Mouse (Mus musculus) mesoderm, embryonic 11.5 days (tissue): ENCODE data around the gene H2-Eb1.
"Not testable (repeated sequence)": the region's sequence is repeated elsewhere in the genome, so short reads cannot be mapped to it uniquely, and the experiment has no call there.

Experiments
- DNase-seq: peaks from one replicate; pipeline ENCODE4 v3.0.0-alpha.2; 2012; ENCODE audit warnings: low read depth, low spot score

Gene H2-Eb1

GRCm38 (mm10) chr17:34288131-34288530 lies 17.5 kb upstream of the H2-Eb1 start:
- no peak for DNase-seq

GRCm38 (mm10) chr17:34291609-34292008 lies 14.1 kb upstream of the H2-Eb1 start:
- DNase-seq, result peak; percentile 90

DNA sequence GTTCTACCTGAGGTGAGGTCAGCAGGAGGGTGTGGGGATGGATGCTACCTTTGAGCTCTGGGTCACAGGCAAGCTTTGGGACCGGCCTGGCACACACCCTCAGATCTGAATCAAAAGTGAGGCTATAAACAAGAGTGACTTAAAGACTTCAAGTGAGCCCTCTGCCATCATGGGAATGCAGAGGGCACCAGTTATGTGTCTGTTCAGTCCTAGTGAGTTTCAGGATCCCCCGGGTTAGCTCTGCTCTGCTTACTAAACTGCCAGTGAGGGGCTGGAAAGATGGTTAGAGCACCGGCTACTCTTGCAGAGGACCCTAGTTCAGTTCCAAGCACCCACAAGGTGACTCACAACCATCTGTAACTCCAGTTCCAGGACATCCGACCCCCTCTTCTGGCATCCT lies 13.1 kb upstream of the H2-Eb1 start:
- DNase-seq, result no peak

DNA sequence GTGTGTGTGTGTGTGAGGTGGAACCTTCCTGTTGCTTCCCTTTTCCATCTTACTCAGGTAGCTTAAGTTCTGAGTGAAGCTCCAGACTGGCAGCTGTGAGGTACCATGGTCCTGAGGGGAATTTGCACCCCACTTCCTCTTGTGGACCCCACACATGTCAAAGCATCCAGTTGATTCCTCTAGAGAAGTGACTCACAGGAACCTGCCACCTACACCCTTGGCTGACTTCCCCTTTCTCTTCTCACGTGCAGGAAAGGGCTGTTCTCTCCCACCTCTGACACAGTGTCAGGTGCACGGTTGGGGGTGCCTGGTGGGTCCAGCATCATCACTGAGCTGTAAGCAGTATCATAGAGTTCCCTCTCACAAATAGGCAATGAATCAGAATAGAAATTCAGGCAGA lies 12.1 kb upstream of the H2-Eb1 start:
- no peak for DNase-seq

- DNase-seq, result no peak
These were observed 11.4 kb upstream of the H2-Eb1 start for GRCm38 (mm10) chr17:34294249-34294648.

DNA sequence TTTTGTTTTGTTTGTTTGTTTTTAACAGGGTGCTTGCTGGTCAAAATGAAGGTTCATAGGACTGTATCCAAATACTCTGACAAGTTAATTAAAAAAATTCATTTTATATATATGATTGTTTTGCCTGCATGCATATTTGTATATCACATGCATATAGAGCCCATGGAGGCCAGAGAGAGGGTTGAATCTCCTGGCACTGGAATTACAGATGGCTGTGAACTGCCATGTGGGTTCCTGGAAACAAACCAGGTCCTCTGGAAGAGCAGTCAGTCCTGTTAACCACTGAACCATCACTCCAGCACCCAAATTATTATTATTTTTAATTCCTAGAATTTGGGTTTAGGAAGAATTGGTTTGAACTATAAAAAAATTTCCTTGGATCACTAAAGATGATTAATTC lies 10.4 kb upstream of the H2-Eb1 start:
- no peak for DNase-seq

DNA sequence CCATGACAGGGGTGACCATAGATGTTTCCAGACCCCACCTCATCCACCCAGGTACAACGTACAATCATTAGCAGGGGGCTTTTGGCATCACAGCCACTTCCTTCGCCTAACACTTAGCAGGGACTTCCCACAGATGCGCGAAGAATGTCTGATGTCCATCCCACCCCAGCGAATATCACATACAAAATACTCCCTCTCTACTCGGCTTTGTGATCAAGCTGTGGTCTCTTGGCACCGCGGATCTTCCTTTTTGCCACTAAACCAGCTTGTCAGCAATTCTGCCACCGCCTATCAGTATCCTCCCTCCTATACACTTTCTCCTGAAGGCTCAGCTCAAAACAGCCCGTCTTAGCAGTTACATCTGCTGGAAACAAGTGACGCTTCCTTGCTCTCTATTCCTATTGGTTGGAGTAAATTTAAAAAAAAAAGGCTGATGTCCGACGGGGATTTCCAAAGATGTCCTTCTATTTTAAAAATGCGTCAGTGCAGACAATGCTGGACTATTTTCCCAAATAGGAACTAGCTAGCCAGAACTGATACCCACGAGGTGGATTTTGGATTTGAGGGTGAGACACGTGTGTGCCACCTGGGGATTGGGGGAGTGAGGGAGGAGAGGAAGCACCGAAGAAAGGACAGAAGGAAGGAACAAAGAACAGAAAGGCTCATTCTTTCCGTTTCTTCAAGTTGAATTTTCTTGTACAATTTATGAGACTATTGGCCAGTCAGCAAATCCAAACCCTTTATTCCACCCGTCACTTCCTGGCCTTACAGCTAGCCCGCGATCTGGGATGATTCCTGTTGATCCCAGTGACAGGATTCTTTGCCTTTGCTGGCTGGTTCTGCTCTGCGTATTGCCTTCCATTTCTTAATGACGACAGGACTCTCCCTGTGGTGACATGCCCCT lies 9.5 kb upstream of the H2-Eb1 start:
- peak; percentile 83 for DNase-seq

DNA sequence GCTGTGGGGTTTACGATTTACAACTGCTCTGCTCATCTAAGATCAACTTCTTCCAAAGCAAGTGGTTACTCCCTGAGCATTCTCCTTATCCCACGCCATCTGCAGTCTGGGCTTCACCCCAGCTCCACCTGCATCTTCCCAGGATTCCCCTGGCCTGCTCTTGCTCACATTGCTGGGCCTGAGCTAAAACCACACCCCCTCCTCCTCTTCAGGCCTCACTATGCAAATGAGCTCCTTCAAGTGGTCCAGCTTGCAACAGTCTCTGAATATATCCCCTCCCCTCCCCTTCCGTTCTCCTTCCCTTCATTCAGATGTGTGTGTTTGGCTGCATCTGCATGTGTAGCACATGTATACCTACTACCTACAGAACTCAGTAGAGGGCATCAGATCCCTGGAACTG lies 6.3 kb upstream of the H2-Eb1 start:
- DNase-seq, result no peak

DNA sequence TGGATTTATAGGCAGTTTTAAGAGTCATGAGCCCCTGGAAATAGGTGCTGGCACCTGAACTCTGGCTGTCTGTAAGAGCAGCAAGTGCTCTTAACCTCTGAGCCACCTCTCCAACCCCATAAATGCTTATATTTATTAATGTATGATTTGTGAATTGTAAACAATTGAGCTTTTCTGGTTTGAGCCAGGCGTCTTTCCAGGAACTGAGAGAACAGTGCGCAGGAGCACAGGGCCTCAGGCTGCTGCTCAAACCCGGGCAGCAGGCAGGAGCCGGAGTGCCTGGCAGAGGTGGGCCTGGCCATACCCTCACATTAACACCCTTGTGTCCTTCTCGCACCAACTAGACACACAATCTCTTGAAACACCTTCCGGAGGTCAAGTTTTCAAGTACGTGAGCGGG lies 5.6 kb upstream of the H2-Eb1 start:
- DNase-seq, result no peak

DNA sequence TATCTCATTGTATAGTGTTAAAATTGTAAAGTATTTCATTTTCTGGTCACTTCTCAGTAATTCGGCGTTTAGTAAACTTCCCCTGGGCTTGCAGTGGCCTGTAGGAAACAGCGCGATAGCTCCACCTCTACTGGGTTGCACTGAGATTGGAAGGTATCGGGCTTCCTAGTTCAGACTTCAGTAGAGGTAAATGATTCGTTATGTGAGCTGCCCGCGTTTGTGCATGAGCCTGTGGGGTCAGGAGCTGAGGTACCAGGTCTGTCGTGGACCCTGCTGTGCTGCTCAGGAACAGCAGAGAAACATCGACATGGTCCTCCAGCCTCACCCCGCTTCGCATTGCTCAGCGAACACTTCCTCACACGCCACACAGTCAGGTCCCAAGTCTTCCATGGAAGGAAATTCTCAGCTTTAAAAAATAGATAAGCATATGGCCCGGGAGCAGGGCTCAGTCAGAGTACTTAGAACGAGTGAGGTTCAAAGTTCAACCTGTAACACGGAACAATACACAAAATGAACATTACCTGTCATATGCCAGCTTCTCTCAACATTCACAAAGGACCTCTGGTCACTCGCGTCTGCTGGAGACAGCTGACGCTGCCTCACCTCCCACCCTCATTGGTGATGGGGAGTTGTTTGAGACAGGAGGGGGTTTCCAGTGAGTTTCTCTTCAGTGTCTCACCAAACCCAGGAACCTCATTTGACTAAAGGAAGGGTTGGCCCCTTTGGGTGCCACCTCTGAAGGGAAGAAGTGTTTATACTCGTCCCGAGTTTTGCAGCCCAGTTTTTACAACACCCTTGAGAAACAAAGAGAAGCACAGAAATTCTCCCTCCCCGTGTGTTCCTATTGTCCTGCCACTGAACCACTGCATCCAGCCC lies 4.7 kb upstream of the H2-Eb1 start:
- no peak for DNase-seq

DNA sequence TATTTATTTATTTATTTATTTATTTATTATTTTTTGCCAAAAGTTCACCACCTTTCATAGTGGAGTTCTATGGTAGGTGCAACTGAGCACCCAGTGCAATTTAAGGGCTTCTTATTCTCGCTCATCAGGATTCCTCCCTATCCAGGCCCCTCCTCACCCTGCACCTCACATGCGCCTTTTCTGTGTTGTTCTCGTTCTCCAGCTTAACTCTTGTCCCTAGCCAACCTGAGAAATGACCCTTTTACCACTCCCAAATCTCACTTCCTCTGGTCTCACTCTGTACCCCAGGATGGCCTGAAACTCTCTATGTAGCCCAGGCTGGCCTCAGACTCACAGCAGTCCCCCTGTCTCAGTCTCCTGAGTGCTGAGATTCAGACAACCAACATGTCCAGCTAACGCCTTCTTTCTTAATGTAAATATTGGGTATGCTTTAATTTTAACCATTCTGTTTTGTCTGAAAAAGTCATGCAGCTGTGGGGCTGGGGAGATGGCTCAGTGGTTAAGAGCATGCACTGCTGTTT lies 3.9 kb upstream of the H2-Eb1 start:
- DNase-seq, result no peak

GRCm38 (mm10) chr17:34303789-34304188 lies 1.9 kb upstream of the H2-Eb1 start:
- DNase-seq, result no peak

- DNase-seq, result peak; percentile 79
These were observed 916 bp upstream of the H2-Eb1 start for GRCm38 (mm10) chr17:34304751-34305150.

GRCm38 (mm10) chr17:34306407-34306806 lies 740 bp downstream of the H2-Eb1 start:
- DNase-seq, result no peak

- DNase-seq, result no peak
These were observed 1.5 kb downstream of the H2-Eb1 start for GRCm38 (mm10) chr17:34307216-34307615.

DNA sequence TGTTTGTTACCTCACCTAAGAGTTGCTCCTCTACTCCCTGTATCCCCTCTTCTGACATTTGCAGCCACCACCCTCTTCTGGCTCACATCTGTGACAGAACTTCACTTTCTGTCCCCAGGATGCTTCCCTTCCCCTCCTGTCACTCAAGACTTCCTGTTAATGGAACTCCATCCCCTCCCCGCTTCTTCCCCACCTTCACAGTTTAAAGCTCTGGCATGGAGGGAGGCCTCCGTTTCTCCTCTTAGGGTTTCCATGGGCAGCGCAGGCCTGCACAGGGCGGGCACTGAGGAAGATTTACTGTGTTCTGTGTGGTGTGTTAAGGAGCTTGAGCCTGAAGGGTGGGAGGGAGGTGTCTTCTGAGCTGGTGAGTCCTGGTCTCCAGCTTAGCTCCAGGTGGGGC lies 2.5 kb downstream of the H2-Eb1 start:
- DNase-seq, result no peak

DNA sequence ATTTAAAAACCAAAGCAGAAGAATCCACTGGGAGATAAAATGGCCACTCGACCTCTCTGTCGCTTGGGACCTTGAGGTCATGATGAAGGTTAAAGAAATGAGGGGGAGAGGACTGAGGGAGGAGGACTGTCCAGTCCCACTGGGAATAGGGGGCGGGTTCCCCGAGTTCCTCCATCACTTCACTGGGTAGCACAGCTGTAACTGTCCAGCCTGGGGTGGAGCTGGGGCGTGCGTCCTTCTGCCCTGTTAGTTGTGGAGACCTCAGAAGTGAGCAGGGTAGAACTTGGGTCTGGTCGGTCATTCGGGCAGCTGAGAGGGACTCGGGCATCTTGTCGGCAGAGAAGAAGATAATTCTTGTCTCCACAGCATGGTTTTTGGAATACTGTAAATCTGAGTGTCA lies 3.6 kb downstream of the H2-Eb1 start:
- DNase-seq, result no peak

DNA sequence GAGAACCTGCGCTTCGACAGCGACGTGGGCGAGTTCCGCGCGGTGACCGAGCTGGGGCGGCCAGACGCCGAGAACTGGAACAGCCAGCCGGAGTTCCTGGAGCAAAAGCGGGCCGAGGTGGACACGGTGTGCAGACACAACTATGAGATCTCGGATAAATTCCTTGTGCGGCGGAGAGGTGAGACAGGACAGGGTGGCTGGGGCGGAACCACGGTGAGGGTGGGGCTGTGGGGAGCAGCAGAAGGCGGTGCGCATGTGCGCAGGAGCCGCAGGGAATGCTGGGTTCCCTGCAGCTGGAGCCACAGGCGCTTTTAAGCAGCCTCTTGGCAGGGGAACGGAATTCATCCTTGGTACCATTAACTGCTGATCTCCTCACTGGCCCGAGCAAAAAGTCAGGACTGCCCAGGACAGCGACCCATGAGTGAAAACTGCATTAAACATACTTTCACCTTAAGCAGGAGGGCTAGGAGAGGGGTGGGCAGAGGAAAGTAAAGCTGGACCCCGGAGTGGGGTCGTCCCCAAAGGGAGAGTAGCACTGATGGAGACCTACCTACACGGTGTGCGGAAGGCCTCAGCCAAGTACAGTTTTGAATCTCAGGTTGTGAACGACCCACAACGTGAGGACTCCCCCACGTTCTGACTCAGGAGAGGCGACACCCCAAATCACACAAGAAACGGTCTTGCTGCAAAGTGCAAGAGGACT lies 4.2 kb downstream of the H2-Eb1 start:
- peak; percentile 61 for DNase-seq

GRCm38 (mm10) chr17:34310526-34310925 lies 4.9 kb downstream of the H2-Eb1 start:
- DNase-seq, result not testable (repeated sequence)

DNA sequence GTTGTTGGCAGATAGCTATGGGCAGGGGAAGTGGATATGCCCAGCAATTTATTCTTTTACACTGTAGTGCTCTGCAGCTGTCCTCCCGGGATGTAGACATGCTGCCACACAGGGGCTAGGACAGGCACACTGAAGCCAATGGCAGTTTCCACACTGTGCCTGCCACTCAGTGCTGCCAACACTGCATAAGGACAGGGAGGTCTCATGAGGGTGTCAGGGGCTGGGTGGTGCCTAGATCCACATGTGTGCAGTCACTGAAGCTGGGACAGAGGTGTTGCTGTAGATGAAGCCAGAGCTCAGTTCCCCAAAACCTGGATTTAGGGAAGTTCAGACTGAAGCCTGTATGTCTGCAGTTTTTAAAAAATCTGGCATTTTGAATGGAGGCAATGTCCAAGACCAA lies 6.5 kb downstream of the H2-Eb1 start:
- DNase-seq, result no peak

- DNase-seq, result peak; percentile 76
These were observed 7.7 kb downstream of the H2-Eb1 start for GRCm38 (mm10) chr17:34313393-34313792.

GRCm38 (mm10) chr17:34314286-34314685 lies 8.6 kb downstream of the H2-Eb1 start:
- no peak for DNase-seq
